Mouse (Mus musculus) liver, adult 2 months (tissue): ENCODE measurements at regions not wholly inside any gene's neighbourhood (a gene's known extent, or its start where the extent isn't known, plus 50 kb on each side); places are given as distances from the start of the nearest gene placed in this dataset.
A peak's percentile ranks its signal among the peaks of the same experiment; 100 is the strongest.

Experiments
- DNase-seq: peaks from one replicate; pipeline ENCODE4 v3.0.0-alpha.2; 2011; ENCODE audit warnings: low read depth, low spot score; ENCODE audit errors: extremely low read depth
- H3K27ac ChIP-seq: fragments of 200-500 bp; replicated peaks from 2 replicates; pipeline ENCODE4 v1.5.1; 2012; ENCODE audit warnings: low read depth, mild to moderate bottlenecking, control low read depth, inconsistent platforms, low read length; ENCODE audit not compliant: insufficient read depth
- H3K27me3 ChIP-seq: fragments of 200-500 bp; 2 replicates; pipeline ENCODE4 v1.6.1; 2012; ENCODE audit warnings: mild to moderate bottlenecking, moderate library complexity, low read length, inconsistent platforms; ENCODE audit not compliant: control insufficient read depth, insufficient read depth
- H3K36me3 ChIP-seq: fragments of 200-500 bp; 2 replicates; pipeline ENCODE4 v1.6.1; 2012; ENCODE audit warnings: low read length, inconsistent platforms; ENCODE audit not compliant: control insufficient read depth, insufficient read depth
- H3K4me1 ChIP-seq: fragments of 200-500 bp; 2 replicates; pipeline ENCODE4 v1.6.1; 2011; ENCODE audit warnings: low read length; ENCODE audit not compliant: control insufficient read depth, insufficient read depth
- H3K4me3 ChIP-seq: fragments of 200-500 bp; 2 replicates; pipeline ENCODE4 v1.5.1; 2011; ENCODE audit warnings: low read depth, mild to moderate bottlenecking, control low read depth, low read length, moderate library complexity; ENCODE audit not compliant: insufficient read depth
- H3K79me2 ChIP-seq: fragments of 200-500 bp; 2 replicates; pipeline ENCODE4 v1.6.1; 2012; ENCODE audit warnings: inconsistent platforms, mild to moderate bottlenecking, low read length, moderate library complexity; ENCODE audit not compliant: control insufficient read depth, insufficient read depth
- H3K9ac ChIP-seq: fragments of 200-500 bp; 2 replicates; pipeline ENCODE4 v1.6.1; 2012; ENCODE audit warnings: low read depth, mild to moderate bottlenecking, control low read depth, inconsistent platforms, low read length
- CTCF ChIP-seq: fragments of 200-500 bp; IDR thresholded peaks from 2 replicates; pipeline ENCODE4 v1.5.1; 2011; ENCODE audit warnings: low read depth, low read length, control low read depth
- POLR2A ChIP-seq: fragments of 200-500 bp; IDR thresholded peaks from 2 replicates; pipeline ENCODE4 v1.6.1; 2011; ENCODE audit warnings: low read length, control low read depth; ENCODE audit not compliant: insufficient read depth; ENCODE audit errors: extremely low read depth
- WGBS: fragments of 180-500 bp; shearing (Covaris S2); methylation state at CpG from one replicate; pipeline ENCODE4 v1.1.7; 2018; 5-methylcytosine and 5-hydroxymethylcytosine counted together

DNA sequence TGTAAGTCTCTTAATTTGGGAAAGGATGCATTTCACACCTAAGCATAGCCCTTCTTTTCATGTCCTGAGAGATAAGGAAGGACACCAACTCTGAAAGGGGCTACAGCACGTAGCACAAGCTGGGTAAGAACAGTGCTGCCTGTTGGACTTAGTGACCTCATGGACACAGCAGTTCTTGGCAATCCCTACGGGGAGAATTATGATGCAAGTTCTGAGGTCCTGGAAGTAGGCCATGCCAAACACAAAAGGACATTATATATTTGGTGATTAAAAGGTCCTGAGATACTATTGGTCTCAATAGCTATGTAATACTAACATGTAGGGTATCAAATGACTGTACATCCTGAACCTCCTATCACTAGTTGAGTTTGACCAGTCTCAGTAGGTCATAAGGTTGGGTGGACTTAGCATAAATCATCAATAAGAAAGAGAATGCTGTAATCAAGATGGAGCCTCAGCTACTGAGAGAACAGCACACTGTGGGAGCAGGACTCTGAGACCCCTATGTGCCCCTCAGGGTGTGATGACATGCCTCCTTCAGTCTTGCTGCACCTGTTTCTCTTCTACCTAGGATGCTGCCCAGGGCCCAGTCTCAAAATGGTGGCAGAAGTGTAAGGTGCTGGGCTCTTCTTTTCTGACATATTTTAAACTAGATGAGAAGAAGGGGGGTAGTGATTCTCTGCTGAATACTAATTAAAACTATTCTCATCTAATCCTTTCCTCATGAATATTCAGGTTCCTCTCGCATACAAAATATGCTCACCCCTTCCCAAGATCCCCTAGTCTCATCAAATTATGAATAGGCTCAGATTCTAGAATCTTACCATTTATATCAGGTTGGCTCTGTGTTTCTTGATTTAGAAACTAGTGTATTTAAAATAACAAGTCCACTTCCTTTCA is 277.5 kb upstream of the Camk1g start:
- Histone ChIP-seq H3K4me1 (peaks cover 2% of the 10 kb centered on the region; the same call in 1 of the 2 replicates), H3K36me3 (no peaks in the 10 kb centered on the region), H3K79me2 (no peaks in the 10 kb centered on the region), H3K27ac (no peak overlapping the region), H3K4me3 (no peak overlapping the region), H3K27me3 (no peaks in the 10 kb centered on the region), H3K9ac (no peak overlapping the region)
- TF ChIP-seq POLR2A (no peak), CTCF (no peak)
- WGBS, result 41% methylated on average over 3 of the region's 3 CpGs
- peak; percentile 82 for DNase-seq

GRCm38 (mm10) chr1:193644506-193644905 is 274.4 kb upstream of the Camk1g start:
- Histone ChIP-seq H3K4me3 (no peak overlapping the region), H3K27ac (no peak overlapping the region), H3K4me1 (peaks cover 2% of the 10 kb centered on the region; the same call in 1 of the 2 replicates), H3K9ac (no peak overlapping the region), H3K79me2 (no peaks in the 10 kb centered on the region), H3K36me3 (no peaks in the 10 kb centered on the region), H3K27me3 (no peaks in the 10 kb centered on the region)
- 83% methylated on average over 2 of the region's 2 CpGs for WGBS
- TF ChIP-seq CTCF, result no peak
- TF ChIP-seq POLR2A, result no peak
- DNase-seq, result no peak

DNA sequence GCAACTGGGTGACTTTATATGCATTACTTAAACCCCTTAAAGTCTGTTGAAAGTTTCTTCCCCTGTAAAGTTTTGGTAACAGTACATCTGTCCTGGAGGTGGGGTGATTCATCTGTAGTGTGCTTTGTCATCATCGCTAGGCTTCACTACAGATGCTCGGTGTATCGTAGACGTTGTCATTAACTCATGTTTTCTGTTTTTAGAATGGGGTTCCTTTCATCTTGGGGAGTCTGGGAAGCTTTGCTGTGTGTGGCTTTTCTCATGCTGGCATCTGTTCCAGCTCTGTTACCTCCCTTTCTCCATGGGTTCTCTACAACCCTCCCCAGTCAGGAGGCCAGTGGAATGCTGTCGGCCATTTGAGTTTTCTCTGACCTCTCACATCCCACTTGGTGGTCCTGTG is 266.4 kb upstream of the Camk1g start:
- WGBS, result 84% methylated on average over 5 of the region's 5 CpGs
- Histone ChIP-seq H3K79me2 (no peaks in the 10 kb centered on the region), H3K36me3 (no peaks in the 10 kb centered on the region), H3K27ac (no peak overlapping the region), H3K4me3 (no peak overlapping the region), H3K27me3 (no peaks in the 10 kb centered on the region; the same call in 1 of the 2 replicates), H3K9ac (no peak overlapping the region), H3K4me1 (no peaks in the 10 kb centered on the region)
- TF ChIP-seq CTCF (no peak), POLR2A (no peak)
- no peak for DNase-seq

DNA sequence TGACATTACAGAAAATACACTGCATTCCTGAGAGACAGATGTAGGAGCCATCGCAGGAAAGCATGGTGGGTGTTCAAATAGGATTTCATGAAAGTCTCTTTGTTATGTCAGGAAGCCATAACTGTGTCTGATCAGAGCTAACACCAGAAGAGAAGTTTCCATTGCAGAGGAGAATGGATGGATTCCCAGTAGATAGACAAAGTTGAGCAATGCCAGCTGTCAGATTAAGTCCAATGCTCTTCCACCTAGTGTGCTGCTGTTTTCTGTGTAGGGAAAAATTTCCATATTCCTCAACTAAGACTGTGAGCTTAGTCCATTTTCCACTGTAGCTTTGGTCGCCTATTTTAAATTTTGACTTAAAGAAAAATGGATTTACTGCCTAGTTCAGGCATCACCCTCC is 262.0 kb upstream of the Camk1g start:
- H3K4me3 ChIP-seq, result no peak overlapping the region
- DNase-seq, result no peak
- H3K4me1 ChIP-seq, result no peaks in the 10 kb centered on the region
- peaks cover 2% of the 10 kb centered on the region; the same call in 1 of the 2 replicates for H3K27me3 ChIP-seq
- no peaks in the 10 kb centered on the region for H3K36me3 ChIP-seq
- H3K27ac ChIP-seq, result no peak overlapping the region
- H3K79me2 ChIP-seq, result no peaks in the 10 kb centered on the region
- TF ChIP-seq CTCF, result no peak
- TF ChIP-seq POLR2A, result no peak
- H3K9ac ChIP-seq, result no peak overlapping the region
- 79% methylated on average over 2 of the region's 2 CpGs for WGBS

GRCm38 (mm10) chr1:193629887-193630286 is 259.8 kb upstream of the Camk1g start:
- no peaks in the 10 kb centered on the region for H3K79me2 ChIP-seq
- TF ChIP-seq CTCF (no peak), POLR2A (no peak)
- no peak overlapping the region for H3K4me3 ChIP-seq
- DNase-seq, result no peak
- WGBS, result 54% methylated on average over 2 of the region's 2 CpGs
- H3K4me1 ChIP-seq, result peaks cover 3% of the 10 kb centered on the region; the same call in 1 of the 2 replicates
- H3K36me3 ChIP-seq, result no peaks in the 10 kb centered on the region
- H3K9ac ChIP-seq, result no peak overlapping the region
- peaks cover 2% of the 10 kb centered on the region; the same call in 1 of the 2 replicates for H3K27me3 ChIP-seq
- no peak overlapping the region for H3K27ac ChIP-seq
